Mouse (Mus musculus) large intestine, adult 2 months (tissue): ENCODE measurements at regions not wholly inside any gene's neighbourhood (a gene's known extent, or its start where the extent isn't known, plus 50 kb on each side); places are given as distances from the start of the nearest gene placed in this dataset.

Experiments used
- DNase-seq: peaks from one replicate; pipeline ENCODE4 v3.0.0-alpha.2; 2012; ENCODE audit warnings: low read depth, low spot score
- WGBS: fragments of 180-500 bp; shearing (Covaris S2); methylation state at CpG from one replicate; pipeline ENCODE4 v1.1.7; 2018; 5-methylcytosine and 5-hydroxymethylcytosine counted together

DNA sequence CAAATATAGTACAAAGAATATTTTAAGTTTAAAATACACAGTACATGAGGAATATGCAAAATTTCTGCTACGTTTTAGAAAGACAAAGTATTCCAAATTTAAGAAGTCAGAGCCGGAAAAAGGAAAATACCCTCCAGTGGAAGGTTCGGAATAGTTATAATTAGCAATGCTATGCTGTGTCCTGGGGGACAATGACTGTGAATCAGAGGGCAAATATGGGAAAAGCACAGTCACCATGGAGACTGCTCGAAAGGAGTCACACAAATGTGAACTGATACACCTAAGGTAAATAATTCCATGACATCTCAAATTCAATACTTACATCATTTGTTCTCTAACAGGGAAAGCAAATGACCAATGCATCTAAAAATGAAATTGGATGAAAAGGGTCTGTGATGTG is 707.0 kb upstream of the Nectin3 start:
- no peak for DNase-seq
- WGBS = 81% methylated on average over 4 of the region's 4 CpGs

DNA sequence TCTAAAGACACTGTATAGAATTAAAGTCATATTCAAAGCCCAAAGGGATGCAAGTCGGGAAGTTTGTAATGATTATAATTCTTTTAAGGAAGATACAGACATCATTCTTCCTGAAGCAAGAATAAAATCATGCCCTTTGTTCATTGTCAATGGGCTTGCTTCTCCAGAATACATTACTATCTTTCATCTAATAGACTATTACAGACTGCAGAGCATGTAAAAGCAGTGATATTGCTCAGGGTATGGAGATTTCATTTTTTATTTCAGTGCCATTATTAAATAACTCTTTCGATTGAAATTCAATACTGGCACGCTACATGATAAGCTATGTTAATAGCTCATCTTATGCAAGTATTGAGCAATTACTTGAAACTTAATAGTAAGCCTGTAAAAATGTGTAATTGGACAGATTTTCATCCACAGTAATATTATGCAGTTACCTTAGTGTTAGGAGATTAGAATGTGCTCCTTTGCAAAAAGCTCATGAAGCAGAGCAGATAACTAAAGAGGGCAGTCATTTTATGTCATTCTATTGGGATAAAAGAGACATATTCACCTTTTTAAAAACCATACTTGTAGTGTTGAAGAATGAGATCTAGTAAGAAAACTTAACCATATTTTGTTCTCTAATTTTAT is 706.5 kb upstream of the Nectin3 start:
- no peak for DNase-seq
- 82% methylated on average over 3 of the region's 3 CpGs for WGBS

DNA sequence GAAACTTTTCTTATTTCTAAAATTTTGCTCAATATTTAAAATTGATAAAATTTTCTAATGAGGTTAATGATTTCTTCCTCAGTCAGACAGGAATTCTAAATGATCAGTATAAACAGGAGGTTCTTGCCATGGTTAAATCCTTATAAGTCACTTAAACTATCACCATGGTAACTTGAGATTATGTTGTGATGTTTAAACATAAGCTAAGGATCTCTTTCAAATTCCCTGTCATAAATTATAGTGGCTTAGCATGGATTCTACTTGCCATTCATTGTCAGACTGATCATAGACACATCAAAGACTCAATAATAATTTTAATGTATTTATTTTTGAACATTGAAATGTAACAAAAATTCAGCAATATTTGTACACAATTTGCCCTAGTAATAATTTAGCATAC is 705.7 kb upstream of the Nectin3 start:
- DNase-seq = no peak

DNA sequence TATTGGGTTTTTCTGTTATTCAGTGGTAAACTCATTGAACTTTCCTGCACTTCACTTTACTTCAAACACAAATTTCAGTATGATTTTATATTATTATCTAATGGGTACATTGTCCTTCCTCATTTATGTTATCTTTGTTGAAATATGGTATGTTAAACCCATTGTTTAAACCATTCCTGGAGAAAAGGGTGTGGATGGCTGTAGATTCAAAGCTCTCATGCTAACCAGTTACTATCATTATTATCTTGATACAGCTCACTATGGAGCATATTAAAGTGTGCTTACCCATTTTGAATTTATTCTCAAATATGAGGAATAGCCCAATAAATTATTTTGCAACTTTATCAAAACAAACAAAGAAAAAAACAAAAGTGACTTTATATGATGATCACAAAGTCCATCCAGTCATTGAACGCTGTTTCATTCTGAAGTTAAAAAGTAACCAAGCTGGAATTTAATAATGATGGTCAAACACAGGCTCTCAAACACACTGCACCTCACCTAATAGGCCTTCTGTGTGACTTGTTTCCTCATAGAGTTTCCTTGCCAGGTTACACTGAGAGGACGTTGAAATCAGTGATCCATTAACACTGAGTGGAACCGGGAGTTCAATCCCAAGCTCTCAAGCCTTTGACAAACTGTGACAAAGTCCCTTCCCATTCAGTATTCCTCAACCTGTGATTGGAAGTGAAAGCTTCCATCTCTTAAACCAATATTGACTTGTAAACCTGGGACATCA is 673.3 kb upstream of the Nectin3 start:
- peak; percentile 44 for DNase-seq
- 29% methylated on average over 3 of the region's 3 CpGs for WGBS

DNA sequence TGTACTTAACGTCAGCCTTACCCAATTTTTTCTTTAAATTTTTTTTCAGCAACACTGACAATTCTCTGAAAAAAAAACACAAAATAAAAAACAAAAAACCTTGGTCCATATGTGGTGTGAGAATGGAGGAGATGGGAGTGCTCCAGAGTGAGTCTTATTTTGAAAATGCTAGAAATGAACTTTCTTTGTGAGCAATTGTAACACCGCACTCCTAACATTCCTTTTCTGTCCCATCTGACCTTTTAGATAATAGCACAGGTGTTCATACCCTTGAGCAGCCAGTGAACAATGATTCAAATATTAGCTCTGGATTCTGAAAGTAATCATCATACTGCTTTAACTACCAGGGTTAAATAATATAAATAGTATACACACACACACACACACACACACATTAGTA is 666.2 kb upstream of the Nectin3 start:
- WGBS = 73% methylated on average over 2 of the region's 2 CpGs

More for the DNA sequence above, 666.2 kb upstream of the Nectin3 start:
- no peak for DNase-seq
